Mouse (Mus musculus) left cerebral cortex, adult 2 months (tissue): ENCODE measurements around the gene Hic1. TPM values are rescaled to one million over a fixed set of nuclear protein-coding genes. Genes with fewer than 3 reads are reported as not detected.

Experiments
- DNase-seq, 2 experiments: peaks; one replicate each; pipeline ENCODE4 v3.0.0; 2021 to 2022; ENCODE audit warnings: low spot score in 2 of 2, mixed read lengths in 1 of 2; ENCODE audit errors: extremely low spot score in 1 of 2
- H3K27ac ChIP-seq: fragments of 200-600 bp; 2 replicates; pipeline ENCODE4 v1.8.1; 2022
- H3K4me3 ChIP-seq: fragments of 200-600 bp; 2 replicates; pipeline ENCODE4 v1.8.1; 2022
- CTCF ChIP-seq: fragments of 200-600 bp; IDR thresholded peaks from 2 replicates; pipeline ENCODE4 v1.8.1; 2022; ENCODE audit warnings: antibody characterized with exemption, mild to moderate bottlenecking, moderate library complexity
- intact Hi-C: fragments of 180-260 bp; cut with DNase I; formaldehyde crosslinking; loops from one replicate; pipeline ENCODE4 v1.15.1; 2025
- microRNA-seq, 2 experiments: library from miRNA; unstranded; fragments of <30 nt; microRNA quantifications; one replicate each; pipeline ENCODE4 v1.2.0; 2021
- total RNA-seq, 2 experiments: library from RNA; stranded (reverse); gene quantifications; 2 replicates each; pipeline ENCODE4 v1.2.3; 2021

Hic1 gene
- total RNA-seq, 2 experiments from 2014 or later, result 3.3 to 3.9 TPM

DNA sequence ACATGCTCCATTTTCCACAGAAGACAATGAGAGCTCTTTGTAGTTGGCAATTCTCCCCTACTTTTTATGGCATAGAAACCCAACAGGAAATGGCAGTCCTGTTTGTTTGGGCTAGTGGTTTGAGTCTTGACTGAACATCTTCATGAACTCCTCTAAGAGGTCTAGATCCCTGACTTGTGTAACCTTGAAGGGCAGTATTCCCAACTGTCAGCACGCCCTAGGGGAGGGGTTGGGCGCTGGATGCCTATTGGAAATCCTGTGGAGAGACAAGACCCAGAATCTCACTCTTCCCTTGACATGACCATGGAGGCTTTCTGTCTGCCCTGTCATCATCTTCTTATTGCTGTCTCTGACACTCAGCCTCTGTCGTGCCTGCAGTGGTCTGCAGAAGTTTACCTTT lies 49.5 kb downstream of the Hic1 start:
- no peak for TF ChIP-seq CTCF
- H3K4me3 ChIP-seq, result no peak overlapping the region
- H3K27ac ChIP-seq, result peak overlapping the region; percentile 66
- intact Hi-C loops, result loop anchor here (5.0 kb wide), 2 partner anchors 68 to 128 kb away; no protein-coding TSS in a partner anchor
- DNase-seq, result no peak

DNA sequence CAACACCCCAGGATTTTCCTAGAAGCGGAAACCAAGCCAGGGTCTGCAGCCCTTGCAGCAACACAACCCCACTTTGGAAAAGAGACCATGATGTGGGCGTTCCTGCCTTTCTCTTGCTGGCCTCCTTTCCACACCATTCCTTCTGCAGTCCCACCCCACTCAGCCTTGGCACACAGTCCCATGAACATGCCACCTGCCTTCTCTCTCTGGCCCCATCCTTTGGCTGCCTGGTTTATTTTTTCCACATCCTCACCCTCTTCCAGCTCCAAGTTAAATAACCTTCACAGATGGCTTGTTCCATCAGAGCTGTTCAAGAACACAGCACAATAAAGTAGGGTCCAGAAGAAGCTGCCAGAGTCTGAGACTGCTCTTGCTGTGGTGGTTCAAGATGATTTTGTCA lies 50.0 kb downstream of the Hic1 start:
- Histone ChIP-seq H3K4me3 (no peak overlapping the region), H3K27ac (peak overlapping the region; percentile 66)
- peak in 1 of 2 experiments; percentile 56 for DNase-seq
- TF ChIP-seq CTCF, result no peak
- intact Hi-C loops, result loop anchor here (5.0 kb wide), 2 partner anchors 67 to 127 kb away; no protein-coding TSS in a partner anchor

DNA sequence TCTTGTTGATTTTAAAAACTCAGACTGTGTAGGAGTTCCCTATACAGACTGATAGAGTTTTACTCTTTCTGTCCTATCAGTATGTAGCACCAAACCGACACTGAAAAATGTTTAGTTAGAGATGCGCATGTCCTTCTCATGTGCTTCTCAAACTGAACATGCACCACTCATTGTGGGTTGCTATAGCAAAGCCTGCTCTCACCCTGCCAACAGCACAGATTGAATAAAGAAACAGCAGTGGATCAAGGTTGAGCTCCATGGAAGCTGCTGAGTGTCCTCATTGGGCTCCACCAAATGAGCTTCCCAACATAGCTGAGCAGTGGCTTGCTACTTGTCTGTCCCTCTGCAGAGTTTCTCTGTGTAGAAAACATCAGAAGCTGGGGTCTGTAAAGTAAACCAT lies 51.2 kb downstream of the Hic1 start:
- H3K27ac ChIP-seq, result peak overlapping the region; percentile 66
- TF ChIP-seq CTCF, result no peak

DNA sequence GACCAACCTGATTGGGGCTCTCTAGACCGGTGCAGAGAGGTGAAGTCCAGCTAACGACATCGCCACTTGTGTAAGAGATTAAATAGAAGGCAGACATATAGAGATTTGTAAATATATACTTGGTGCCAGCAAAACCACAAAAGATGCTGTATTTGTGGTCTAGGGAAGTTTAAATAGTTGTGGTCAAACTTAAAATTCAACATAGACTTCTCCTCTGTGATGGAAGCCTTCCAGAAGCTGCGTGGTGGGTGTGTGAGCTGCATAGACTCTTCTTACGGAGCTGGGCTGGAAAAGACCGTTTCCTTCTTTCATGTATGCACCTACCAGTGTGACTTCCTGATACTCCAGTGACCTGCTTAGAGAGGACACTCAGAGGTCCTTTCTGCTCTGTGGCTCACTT lies 52.9 kb downstream of the Hic1 start:
- TF ChIP-seq CTCF, result no peak
- no peak for DNase-seq
- Histone ChIP-seq H3K27ac (no peak overlapping the region), H3K4me3 (no peak overlapping the region)
- intact Hi-C loops, result loop anchor here (5.0 kb wide), 2 partner anchors 64 to 124 kb away; no protein-coding TSS in a partner anchor

More for the DNA sequence above, 51.2 kb downstream of the Hic1 start:
- H3K4me3 ChIP-seq, result no peak overlapping the region
- intact Hi-C loops, result loop anchor here (5.0 kb wide), 2 partner anchors 66 to 126 kb away; no protein-coding TSS in a partner anchor
- no peak for DNase-seq

Small RNAs within 50 kb of the gene (microRNA-seq; reads per million reads assigned to microRNA genes)
- gene Mir132 (26,217 to 32,813 reads per million in 2 experiments), gene Mir212 (729 to 977 reads per million in 2 experiments)

Other genes with a start within 250 kb of the Hic1 start
- 10 to 100 TPM; 30.9 to 32.6 TPM for gene Smg6, start 243.7 kb downstream of the Hic1 start, total RNA-seq
- gene Srr, start 243.6 kb downstream of the Hic1 start, total RNA-seq, result 10 to 100 TPM; 81.8 to 85.3 TPM
- gene Ovca2, start 9.3 kb upstream of the Hic1 start, total RNA-seq, result 10 to 100 TPM; 12.1 to 12.7 TPM
- gene Dph1, start 21.7 kb upstream of the Hic1 start, total RNA-seq, result 10 to 100 TPM; 27.9 to 28.9 TPM
- gene Rtn4rl1, start 24.3 kb upstream of the Hic1 start, total RNA-seq, result 10 to 100 TPM; 89.0 to 99.0 TPM
- 10 to 100 TPM; 41.9 to 42.3 TPM for gene Rpa1, start 178.8 kb upstream of the Hic1 start, total RNA-seq
- 10 to 100 TPM; 15.0 to 16.5 TPM for gene Smyd4, start 178.9 kb upstream of the Hic1 start, total RNA-seq